Mouse (Mus musculus): ENCODE measurements around the gene Alk.

GRCm38 (mm10) chr17:72401861-72402260 lies 202.6 kb downstream of the Alk start:
- TF ChIP-seq CTCF (IDR thresholded peaks at IDR 0.05; ENCODE audit: low read depth, low read length) (no peak), POLR2A (IDR thresholded peaks at IDR 0.05; ENCODE audit: extremely low read depth, insufficient read depth, low read length) (no peak)
